Mouse (Mus musculus) T-helper 1 cell (primary cell): ENCODE data around the gene Timeless.

Experiments used
- in situ Hi-C: fragments of 300-600 bp; cut with MboI, MseI; formaldehyde crosslinking; loops from one replicate; pipeline ENCODE4 v1.15.1; 2025; ENCODE audit warnings: high pct_unique_total_duplicates

The Timeless gene

DNA sequence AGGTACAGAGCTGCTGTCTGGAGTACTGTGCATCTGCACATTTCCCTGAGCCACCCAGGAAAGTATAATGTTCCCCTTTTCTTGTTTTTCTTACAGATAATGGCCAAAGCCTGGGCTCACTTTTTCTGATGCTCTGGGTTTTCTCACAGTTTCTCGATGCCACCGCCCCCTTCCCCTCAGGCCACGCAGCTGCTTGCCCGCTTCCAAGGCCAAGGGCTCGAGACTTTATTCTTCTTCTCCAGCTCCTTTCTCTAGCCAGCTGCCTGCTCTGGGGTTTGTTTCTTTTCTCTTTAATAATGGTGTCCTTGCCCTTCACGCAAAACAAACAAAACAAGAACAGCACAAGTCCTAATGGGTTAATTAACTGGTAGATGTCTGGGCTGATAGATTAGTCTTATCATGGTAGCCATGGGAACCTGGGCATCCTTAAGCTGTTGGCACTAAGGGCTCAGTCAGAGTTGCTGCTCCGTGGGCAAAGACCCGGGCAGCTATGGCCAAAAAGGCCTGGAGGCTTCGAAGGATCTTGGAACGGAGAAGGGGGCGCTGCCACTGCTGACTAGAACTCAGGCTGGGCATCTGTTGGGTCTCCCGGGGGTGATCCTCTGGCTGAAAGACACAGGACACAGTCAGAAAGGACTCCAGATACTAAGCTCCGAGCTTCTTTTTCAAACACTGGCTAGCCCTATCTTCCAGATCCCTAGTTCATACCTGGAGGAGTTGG is 64.7 kb downstream of the Timeless start:
- in situ Hi-C loops: no loop called here

DNA sequence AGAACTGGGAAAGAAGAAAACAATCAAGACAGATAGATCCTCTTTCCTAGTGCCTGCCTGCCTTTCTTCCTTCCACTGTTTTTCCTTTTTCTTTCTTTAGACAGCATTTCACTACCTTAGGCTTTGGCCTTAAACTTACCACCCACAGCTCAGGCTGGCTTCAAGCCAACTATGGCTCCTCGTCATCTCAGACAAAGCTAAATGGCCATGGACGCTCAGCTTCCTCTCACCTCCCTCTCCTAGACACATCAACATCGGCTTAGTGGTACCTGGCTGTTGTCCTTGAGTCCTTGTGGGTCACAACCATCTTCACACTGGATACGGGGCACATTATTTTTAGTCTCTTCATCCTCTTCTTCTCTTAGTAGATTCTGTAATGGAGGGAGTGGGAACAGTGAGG is 65.4 kb downstream of the Timeless start:
- in situ Hi-C loops: no loop called here

GRCm38 (mm10) chr10:128297622-128298021 is 65.8 kb downstream of the Timeless start:
- in situ Hi-C loops: no loop called here

DNA sequence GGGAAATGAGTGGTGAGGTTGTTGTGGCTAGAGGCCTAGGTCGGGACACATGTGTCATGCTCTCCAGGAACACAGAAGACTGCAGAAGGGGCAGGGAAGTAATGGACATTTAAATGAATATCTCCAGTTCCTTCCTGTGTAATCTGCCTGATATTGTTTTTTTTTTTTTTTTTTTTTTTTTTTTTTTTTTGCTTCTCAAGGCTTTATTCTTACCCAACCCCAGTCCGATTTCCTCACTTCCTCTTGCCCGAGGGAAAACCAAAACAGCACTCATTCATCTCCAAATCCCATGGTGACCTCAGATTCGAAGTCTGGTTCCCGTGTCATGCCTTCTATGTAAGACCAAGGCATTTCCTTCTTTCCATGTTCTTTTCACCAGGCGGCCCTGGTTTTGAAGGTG is 66.4 kb downstream of the Timeless start:
- in situ Hi-C loops: no loop called here

GRCm38 (mm10) chr10:128298702-128299171 is 66.9 kb downstream of the Timeless start, which contains the start of gene Il23a:
Il23a (minus strand) TSS chr10:128298752.
- in situ Hi-C loops: no loop called here

DNA sequence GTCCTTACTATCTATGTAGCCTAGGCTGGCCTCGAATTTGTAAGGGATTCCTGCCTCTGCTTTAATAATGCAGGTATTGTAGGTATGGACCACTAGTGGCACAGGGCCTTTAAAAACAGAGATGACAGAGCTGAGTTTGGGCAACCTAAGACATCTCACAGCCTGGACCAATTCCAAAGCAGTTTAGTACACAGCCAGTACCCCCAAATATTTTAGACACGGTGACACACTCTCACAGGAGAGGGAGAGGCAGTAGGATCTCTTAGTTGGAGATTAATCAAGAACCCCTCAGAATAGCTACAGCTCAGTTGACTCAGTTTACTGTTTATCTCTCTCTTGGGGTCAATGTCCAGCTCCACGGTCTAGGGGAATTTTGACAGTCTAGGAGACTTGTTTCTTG is 70.5 kb downstream of the Timeless start:
- in situ Hi-C loops: no loop called here
